Mouse (Mus musculus): Measurements from ENCODE around the gene Gm20903. TPM values are rescaled to one million over a fixed set of nuclear protein-coding genes. Genes with fewer than 3 reads are reported as not detected.
"Not testable (repeated sequence)": the region's sequence is repeated elsewhere in the genome, so short reads cannot be mapped to it uniquely, and the experiment has no call there.

Gene Gm20903
- total RNA-seq (2015; ENCODE audit: low replicate concordance), result not detected in 2 replicates
- total RNA-seq (2017; ENCODE audit: low replicate concordance), result not detected in 2 replicates

DNA sequence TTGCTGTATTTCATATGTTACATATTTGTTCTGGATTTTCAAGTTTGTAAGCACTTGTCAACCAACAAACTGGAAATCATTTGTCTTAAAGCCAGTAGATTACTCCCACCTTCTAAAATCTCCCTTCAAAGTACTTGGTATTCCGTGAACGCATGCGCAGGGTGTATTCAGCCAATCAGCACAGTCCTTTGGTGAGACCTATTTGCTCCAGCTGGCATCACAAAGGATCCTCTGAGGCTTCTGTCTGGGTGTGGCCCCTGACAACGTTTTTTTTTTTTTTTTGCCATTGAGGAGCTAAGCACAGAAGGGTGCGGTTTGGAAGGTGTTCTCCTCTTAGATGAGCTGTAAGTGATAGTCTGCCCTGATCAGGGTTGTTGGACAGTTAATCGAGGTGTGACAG is at the start of gene Gm20903:
TSS of gene Gm20903 (plus strand) at position 301 of the 400 bp plus-strand sequence.
- ATAC-seq (replicated peaks; ENCODE audit: low FRiP score, poor library complexity, severe bottlenecking), result not testable (repeated sequence)
